Mouse (Mus musculus) megakaryocyte, embryonic 14.5 days (primary cell): ENCODE results near the gene Sorbs1.

Experiments
- FLI1 ChIP-seq: IDR thresholded peaks from 2 replicates; pipeline ENCODE4 v1.6.1; 2012; ENCODE audit warnings: low read length, inconsistent platforms, mixed read lengths
- GATA1 ChIP-seq: IDR thresholded peaks from 3 replicates; pipeline ENCODE4 v1.6.1; 2012; ENCODE audit warnings: mixed read lengths, low read length, inconsistent platforms, borderline replicate concordance

DNA sequence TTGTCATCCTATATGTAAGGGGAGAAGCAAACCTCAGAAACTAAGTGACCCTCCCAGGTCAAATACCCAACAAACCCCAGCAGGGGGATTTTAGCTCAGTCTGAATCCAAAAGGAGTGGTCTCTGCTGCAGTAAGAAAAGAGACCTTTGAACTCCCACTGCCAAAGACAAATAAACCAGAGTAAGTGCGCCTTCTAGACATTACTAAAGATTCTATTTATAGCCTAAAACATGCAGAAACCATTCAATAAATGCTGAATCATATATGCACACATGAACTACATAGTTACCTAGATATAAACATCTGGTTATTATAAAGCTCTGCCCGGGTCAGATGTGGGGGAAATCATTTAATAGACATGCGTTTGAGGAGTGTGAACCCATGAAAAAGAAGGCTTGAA lies 84.0 kb downstream of the Sorbs1 start:
- TF ChIP-seq GATA1: no peak
- TF ChIP-seq FLI1: no peak
